Mouse (Mus musculus) cerebellum, adult 8-10 months (tissue): Measurements from ENCODE around the gene Zfp523.

Experiments used
- DNase-seq: peaks from one replicate; pipeline ENCODE4 v3.0.0; 2022

Gene Zfp523

GRCm38 (mm10) chr17:28161310-28161881, 15.5 kb upstream of the Zfp523 start:
- no peak for DNase-seq

DNA sequence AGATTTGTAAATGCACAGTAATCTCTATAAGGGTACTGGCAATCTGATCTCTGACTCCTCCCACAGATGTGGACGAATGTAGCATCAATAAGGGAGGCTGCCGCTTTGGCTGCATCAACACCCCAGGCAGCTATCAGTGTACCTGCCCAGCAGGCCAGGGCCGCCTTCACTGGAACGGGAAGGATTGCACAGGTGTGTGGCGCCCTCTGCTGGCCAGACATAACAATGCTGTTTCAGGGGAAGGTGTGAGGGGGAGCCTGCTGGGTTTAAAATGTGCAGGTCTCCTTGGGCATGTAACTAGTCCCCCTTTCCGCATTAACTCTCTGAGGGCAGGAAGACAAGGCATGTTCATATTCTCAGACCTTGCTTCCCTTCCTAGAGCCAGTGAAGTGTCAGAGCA, 13.3 kb upstream of the Zfp523 start:
- DNase-seq = peak; percentile 77

- no peak for DNase-seq
Measured at GRCm38 (mm10) chr17:28170460-28171305, 6.2 kb upstream of the Zfp523 start.

DNA sequence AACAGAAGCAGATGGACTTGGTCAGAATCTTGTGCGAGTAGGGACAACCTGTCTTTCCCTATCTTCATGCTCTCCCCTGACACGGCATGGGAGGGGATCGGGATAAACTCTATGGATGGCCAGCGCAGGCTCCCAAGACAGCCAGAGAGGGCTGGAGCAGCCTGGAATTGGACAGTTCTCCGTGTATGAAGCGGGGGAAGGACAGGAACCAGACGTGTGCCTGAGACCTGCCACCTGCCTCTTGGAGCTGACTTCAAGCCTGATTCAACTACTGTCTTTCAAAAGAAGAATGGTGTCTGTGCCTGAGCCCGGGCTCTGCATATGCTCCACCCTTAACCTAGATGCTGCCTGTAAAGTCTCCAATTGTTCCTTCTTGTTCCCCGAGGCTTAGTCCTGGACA, 4.2 kb upstream of the Zfp523 start:
- no peak for DNase-seq

DNA sequence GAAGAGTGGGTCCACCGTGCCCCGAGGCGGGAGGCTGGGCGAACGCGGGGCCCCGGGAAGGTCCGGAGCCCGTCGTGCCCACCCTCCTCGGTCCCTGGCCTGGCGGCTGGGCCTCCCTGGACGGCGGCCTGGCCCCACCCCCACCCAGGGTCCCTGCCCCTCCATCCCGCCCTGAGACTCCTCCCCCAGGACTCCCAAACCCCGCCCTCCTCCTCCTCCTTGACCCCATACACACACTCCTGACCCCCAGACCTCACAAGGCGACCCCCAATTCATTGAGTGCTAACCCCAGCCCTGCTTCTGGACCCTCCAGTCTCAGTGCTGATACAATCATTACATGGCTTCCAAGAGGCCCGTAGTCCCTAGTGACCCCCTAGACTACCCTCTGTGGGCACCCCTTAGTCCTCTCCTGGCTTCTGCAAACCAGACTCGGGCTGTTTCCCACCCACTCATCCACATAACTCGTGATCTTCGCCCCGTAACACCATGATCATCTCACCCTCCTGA, 664 bp downstream of the Zfp523 start:
- DNase-seq = no peak

- no peak for DNase-seq
Measured at GRCm38 (mm10) chr17:28180331-28180730, 3.4 kb downstream of the Zfp523 start.

- no peak for DNase-seq
Measured at GRCm38 (mm10) chr17:28180783-28181544, 4.0 kb downstream of the Zfp523 start.

DNA sequence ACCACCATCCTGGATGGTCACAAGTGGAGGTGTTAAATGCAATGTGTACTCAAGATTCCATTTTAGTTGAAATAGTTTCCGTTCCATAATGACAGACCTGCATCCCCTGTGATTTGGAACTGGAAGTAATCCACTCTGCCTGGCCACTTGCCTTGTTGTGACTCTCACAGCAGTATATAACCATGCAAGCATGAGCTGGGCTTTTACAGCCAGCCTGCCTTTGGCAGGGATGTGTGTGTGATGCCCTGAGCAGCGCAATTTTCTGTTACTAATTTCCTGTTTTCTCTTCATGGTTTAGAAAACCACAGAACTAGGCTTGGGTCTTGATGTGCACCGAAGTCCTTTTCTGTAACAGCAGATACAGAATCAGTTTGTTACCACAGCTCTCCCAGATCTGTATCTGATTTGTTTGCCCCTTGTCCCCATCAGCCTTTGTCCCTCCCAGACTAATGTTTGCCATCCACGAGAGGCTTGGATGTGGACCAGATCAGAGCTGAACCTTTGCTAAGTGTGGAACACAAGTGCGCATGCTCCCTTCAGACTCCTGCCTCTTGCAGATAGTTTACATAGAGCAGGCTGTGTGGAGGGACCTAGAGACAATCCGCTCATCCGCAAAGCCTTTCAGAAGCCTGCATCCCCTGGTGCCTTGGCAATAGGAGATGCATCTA, 8.2 kb downstream of the Zfp523 start:
- DNase-seq = no peak

- no peak for DNase-seq
Measured at GRCm38 (mm10) chr17:28188313-28188712, 11.4 kb downstream of the Zfp523 start.

DNA sequence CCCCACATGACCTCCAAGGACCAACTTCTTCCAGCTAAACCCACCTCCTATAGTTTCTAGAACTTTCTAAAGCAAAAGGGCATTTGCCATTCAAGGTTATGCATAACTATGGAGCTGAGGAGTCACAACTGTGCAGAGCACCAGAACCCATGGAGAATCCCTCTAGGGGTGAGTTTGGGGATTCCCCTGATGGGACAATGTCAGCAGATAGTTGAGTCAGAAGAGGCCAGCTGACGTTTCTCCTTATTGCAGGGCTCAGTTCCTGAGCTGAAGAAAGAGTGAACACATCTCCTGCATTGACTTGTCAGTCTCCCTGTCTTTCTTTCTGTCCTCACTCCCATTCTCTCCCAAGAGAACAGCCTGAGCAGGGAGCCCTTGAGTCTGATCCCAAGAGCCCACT, 15.8 kb downstream of the Zfp523 start:
- no peak for DNase-seq

GRCm38 (mm10) chr17:28193559-28193958, 16.6 kb downstream of the Zfp523 start:
- no peak for DNase-seq

DNA sequence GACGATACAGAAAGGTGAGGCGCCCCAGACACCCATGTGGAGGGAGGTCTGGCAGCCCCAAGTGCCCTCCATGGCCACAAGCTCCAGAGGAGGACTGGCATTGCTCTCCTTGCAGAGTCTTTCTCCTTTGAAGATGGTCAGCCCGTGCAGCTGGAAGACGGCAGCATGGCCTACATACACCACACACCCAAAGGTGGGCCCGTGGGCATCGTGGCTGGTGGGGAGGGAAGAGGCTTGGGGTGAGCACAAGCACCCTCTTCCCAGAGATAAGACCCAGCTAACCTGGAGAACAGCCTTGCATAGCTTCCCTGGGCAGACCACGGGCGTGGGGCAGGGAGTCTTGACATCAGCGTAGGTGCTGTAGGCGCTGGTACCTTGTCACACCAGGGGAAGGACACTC, 18.1 kb downstream of the Zfp523 start:
- no peak for DNase-seq

GRCm38 (mm10) chr17:28197646-28198045, 20.7 kb downstream of the Zfp523 start:
- no peak for DNase-seq

DNA sequence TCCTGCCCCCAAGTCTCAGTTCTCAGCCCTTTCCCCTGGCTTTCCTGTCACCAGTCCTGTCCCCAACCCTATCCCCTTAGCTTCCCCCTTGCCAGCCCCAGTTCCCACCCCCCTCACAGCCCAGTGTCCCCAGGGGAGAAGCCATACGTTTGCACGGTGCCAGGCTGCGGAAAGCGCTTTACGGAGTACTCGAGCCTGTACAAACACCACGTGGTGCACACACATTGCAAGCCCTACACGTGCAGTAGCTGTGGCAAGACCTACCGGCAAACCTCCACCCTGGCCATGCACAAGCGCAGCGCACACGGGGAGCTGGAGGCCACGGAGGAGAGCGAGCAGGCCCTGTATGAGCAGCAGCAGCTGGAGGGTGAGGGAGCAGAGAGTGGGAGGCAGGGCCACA, 25.1 kb downstream of the Zfp523 start:
- DNase-seq = no peak

- DNase-seq = peak; percentile 48
Measured at GRCm38 (mm10) chr17:28204052-28204720, 27.3 kb downstream of the Zfp523 start.

GRCm38 (mm10) chr17:28205443-28205842, 28.5 kb downstream of the Zfp523 start:
- DNase-seq = no peak

DNA sequence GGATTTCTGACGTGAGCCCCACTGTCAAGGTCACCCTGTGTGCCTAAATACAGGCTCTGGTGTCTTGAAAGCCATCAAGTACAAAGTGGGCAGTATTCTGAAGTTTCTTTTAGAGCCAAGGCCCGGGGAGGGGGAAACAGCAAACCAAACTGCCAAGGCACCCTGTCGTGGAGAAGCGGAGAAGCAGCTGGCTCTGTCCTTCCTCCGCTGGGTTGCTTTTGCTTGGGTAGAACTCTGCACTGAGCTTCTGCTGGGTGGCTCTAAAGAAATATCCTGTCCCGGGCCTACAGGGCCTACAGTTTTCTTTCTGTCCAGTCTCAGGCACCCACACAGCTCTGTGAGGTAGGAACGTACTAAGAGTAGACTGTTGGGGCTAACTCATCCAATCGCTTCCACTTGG, 30.2 kb downstream of the Zfp523 start:
- no peak for DNase-seq

- DNase-seq = no peak
Measured at GRCm38 (mm10) chr17:28207591-28208313, 30.8 kb downstream of the Zfp523 start, which contains the start of gene Def6. Gene Def6 (plus strand): TSS chr17:28207778.

DNA sequence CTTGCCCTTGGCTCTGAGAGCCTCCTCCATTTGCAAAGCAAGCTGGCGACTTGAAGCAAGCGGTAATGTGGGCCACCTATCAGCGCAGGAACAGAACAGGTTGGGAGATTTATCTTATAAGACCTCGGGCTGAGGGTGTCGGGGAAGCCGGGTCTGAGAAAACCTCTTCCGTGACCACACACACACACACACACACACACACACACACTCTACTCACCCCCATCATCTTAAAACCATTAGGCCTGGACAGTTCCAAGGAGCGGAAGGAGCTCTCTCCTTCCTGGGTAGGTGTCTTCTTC, 31.3 kb downstream of the Zfp523 start:
- no peak for DNase-seq

GRCm38 (mm10) chr17:28209457-28210110, 32.7 kb downstream of the Zfp523 start:
- no peak for DNase-seq

DNA sequence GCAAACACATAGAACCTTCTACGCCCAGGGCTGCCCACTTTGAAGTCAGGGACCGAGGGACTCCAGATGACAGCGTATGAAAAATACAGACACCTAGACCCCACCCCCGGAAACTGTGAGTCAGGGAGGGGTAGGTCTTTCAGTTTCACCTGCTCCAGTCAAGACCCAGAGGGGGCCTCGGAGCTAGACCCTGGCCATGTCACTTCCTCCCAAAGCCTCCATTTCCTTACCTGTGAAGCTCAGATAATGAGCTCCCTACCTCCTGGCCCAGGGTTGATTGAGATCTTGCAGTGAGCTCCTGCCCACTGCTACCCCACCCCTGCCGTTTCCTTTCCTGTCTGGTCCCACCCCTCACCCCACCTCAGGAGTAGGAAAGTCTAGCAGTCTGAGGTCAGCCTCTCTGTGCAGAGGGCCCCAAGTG, 35.0 kb downstream of the Zfp523 start:
- DNase-seq = no peak
